8 mouse cellular contexts compared by ENCODE assay signal in the genomic region with DNA sequence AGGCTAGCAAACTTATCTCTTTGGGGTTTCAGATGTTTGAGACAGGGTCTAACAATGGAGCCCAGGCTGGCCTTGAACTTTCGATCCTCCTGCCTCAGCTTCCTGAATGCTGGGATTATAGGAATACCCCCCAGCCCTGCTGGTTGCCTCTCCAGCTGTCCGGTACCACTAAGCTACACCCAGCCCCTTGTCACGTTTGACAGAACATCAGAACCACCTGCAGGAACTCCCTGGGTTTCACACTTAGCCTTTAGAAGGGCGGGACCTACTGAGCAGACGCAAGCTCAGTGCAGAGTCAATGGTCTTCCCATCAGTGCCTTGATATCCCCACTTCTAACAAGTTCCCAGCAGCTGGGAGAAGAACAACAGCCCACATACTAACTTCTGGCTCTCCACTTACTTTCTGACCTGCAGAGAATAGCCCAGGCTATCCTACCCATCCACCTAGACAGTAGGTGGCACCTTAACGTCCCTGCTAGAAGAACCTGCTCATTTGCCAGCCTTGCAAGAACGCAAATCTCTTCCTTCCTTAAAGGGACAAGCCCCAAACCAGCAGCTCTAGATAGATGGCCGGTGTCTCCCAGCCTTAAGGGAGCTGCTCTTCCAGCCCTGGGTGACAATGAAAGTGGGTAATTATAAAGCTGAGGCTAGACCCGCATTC. TPM values are rescaled to one million over a fixed set of nuclear protein-coding genes. Genes with fewer than 3 reads are reported as not detected.
DNase-seq lines count a peak whose midpoint lies in the region; ATAC-seq and TF ChIP-seq lines count a peak whose summit lies in the region.

No protein-coding gene starts in this region.

- H3K4me1 ChIP-seq in heart, embryonic 12.5 days (replicated peaks): peaks cover 32% of the 10 kb centered on the region
- peaks cover 27% of the 10 kb centered on the region for H3K4me1 ChIP-seq in forebrain, embryonic 13.5 days
- H3K4me1 ChIP-seq in liver, embryonic 13.5 days (replicated peaks): peaks cover 31% of the 10 kb centered on the region
- 0 out of 2 replicates have a peak, but pooled peaks cover 5% of the 10 kb centered on the region for H3K4me1 ChIP-seq in stomach, postnatal 0 days (replicated peaks; ENCODE audit: control insufficient read depth, insufficient read depth)

- ATAC-seq in heart, embryonic 12.5 days (ENCODE audit: insufficient number of reproducible peaks, low FRiP score): no peak
- ATAC-seq in forebrain, embryonic 13.5 days: no peak
- ATAC-seq in liver, embryonic 13.5 days (ENCODE audit: low read depth): peak; percentile 6; the same call in 1 of the 2 replicates
- no peak for ATAC-seq in stomach, postnatal 0 days (ENCODE audit: low FRiP score, low TSS enrichment)

- H3K36me3 ChIP-seq in heart, embryonic 12.5 days: no peaks in the 10 kb centered on the region
- H3K36me3 ChIP-seq in forebrain, embryonic 13.5 days (ENCODE audit: poor library complexity, severe bottlenecking): no peaks in the 10 kb centered on the region
- H3K36me3 ChIP-seq in liver, embryonic 13.5 days: no peaks in the 10 kb centered on the region
- no peaks in the 10 kb centered on the region for H3K36me3 ChIP-seq in stomach, postnatal 0 days (ENCODE audit: control insufficient read depth, insufficient read depth, low read length)

- no peak overlapping the region for H3K27ac ChIP-seq in heart, embryonic 12.5 days (ENCODE audit: poor library complexity, severe bottlenecking)
- H3K27ac ChIP-seq in forebrain, embryonic 13.5 days: peak overlapping the region; percentile 55
- H3K27ac ChIP-seq in liver, embryonic 13.5 days: no peak overlapping the region; the same call in 1 of the 2 replicates
- peak overlapping the region; percentile 89 for H3K27ac ChIP-seq in stomach, postnatal 0 days (replicated peaks)

- no peak for TF ChIP-seq EP300 in stomach, postnatal 0 days (optimal IDR thresholded peaks at IDR 0.05)

- no peak overlapping the region for H3K9ac ChIP-seq in heart, embryonic 12.5 days
- H3K9ac ChIP-seq in forebrain, embryonic 13.5 days: peak overlapping the region; percentile 56
- H3K9ac ChIP-seq in liver, embryonic 13.5 days: no peak overlapping the region
- no peak overlapping the region; the same call in 1 of the 2 replicates for H3K9ac ChIP-seq in stomach, postnatal 0 days (ENCODE audit: low read length)

- TF ChIP-seq CTCF in stomach, postnatal 0 days (IDR thresholded peaks at IDR 0.05; ENCODE audit: low read depth): no peak

- DNase-seq in heart, postnatal 10 days: no peak
- DNase-seq in A20 (ENCODE audit: low read depth, low spot score): peak; percentile 93
- DNase-seq in liver, embryonic 13.5 days: no peak
- no peak for DNase-seq in stomach, postnatal 0 days (ENCODE audit: low spot score)
- DNase-seq in ovary, postnatal 14 days (ENCODE audit: low spot score): no peak
- DNase-seq in left cerebral cortex, postnatal 10 days (ENCODE audit: extremely low spot score in 1 of 2, low spot score in 2 of 2): no peak

- H3K27me3 ChIP-seq in heart, embryonic 12.5 days (replicated peaks): no peaks in the 10 kb centered on the region
- H3K27me3 ChIP-seq in forebrain, embryonic 13.5 days: no peaks in the 10 kb centered on the region
- no peaks in the 10 kb centered on the region for H3K27me3 ChIP-seq in liver, embryonic 13.5 days
- no peaks in the 10 kb centered on the region for H3K27me3 ChIP-seq in stomach, postnatal 0 days (ENCODE audit: control insufficient read depth, insufficient read depth, low read length)

- H3K4me2 ChIP-seq in heart, embryonic 12.5 days: peak overlapping the region; percentile 69
- H3K4me2 ChIP-seq in forebrain, embryonic 13.5 days: peak overlapping the region; percentile 63
- peak overlapping the region; percentile 57 for H3K4me2 ChIP-seq in liver, embryonic 13.5 days
- peak overlapping the region; percentile 70 for H3K4me2 ChIP-seq in stomach, postnatal 0 days (replicated peaks; ENCODE audit: low read depth)

- intact Hi-C loops in heart, postnatal 10 days (cut with DNase I): loop anchor here (2.0 to 5.0 kb wide), 2 partner anchors 25 to 521 kb away; a partner anchor contains a TSS
- intact Hi-C loops in left cerebral cortex, postnatal 10 days (cut with DNase I): no loop called here

- H3K9me3 ChIP-seq in heart, embryonic 12.5 days (replicated peaks): peaks cover 3% of the 10 kb centered on the region; the same call in 1 of the 2 replicates
- H3K9me3 ChIP-seq in forebrain, embryonic 13.5 days (replicated peaks): no peaks in the 10 kb centered on the region
- no peaks in the 10 kb centered on the region for H3K9me3 ChIP-seq in liver, embryonic 13.5 days (replicated peaks)
- H3K9me3 ChIP-seq in stomach, postnatal 0 days (ENCODE audit: control insufficient read depth, low read length): no peaks in the 10 kb centered on the region

- WGBS in heart, embryonic 12.5 days: 60% methylated on average over 9 of the region's 9 CpGs
- WGBS in forebrain, embryonic 13.5 days: 65% methylated on average over 9 of the region's 9 CpGs
- WGBS in liver, embryonic 13.5 days (ENCODE audit: insufficient replicate concordance): 60% methylated on average over 9 of the region's 9 CpGs
- WGBS in stomach, postnatal 0 days: 49% methylated on average over 9 of the region's 9 CpGs

- peak overlapping the region; percentile 26 for H3K4me3 ChIP-seq in heart, embryonic 12.5 days
- peak overlapping the region; percentile 30 for H3K4me3 ChIP-seq in forebrain, embryonic 13.5 days
- H3K4me3 ChIP-seq in liver, embryonic 13.5 days (replicated peaks): no peak overlapping the region
- peak overlapping the region; percentile 31; the same call in 1 of the 2 replicates for H3K4me3 ChIP-seq in stomach, postnatal 0 days (ENCODE audit: low read depth, low read length)

RNA-seq across cellular contexts. Expression of a gene that starts 10.9 kb away (rescaled TPM):
- polyA plus RNA-seq in heart, embryonic 12.5 days (2016; fragmentation: Nextera tagmentation; extraction: Ambion mirVana): 0.45 TPM in 1 of 2 replicates, not detected in the other
- total RNA-seq in heart, postnatal 10 days (2021): 1 to 10 TPM; 4.1 to 6.0 TPM
- polyA plus RNA-seq in forebrain, embryonic 13.5 days (2015; fragmentation: Nextera tagmentation; extraction: Ambion mirVana): 3.5 and 10.1 TPM in 2 replicates
- 0.32 and 0.86 TPM in 2 replicates for polyA plus RNA-seq in liver, embryonic 13.5 days (2015; fragmentation: Nextera tagmentation; extraction: Ambion mirVana)
- polyA plus RNA-seq in stomach, postnatal 0 days (2015; fragmentation: Nextera tagmentation; extraction: Ambion mirVana): 0.99 TPM in 1 of 2 replicates, not detected in the other
- total RNA-seq in left cerebral cortex, postnatal 10 days (2021): 10 to 100 TPM in 1 of 2 experiments, 1 to 10 TPM in 1; 6.0 to 18.1 TPM

Comparison
In these comparisons a context has a peak if more than half of its experiments do, and no peak if none do; other contexts are left out.
1. H3K27ac ChIP-seq: peak in forebrain, embryonic 13.5 days (single experiment) and stomach, postnatal 0 days (single experiment); none in heart, embryonic 12.5 days (single experiment) and liver, embryonic 13.5 days (single experiment).
2. Peak in every context shown above with its lines, with median percentiles within 50 percentile points of each other: H3K4me2 ChIP-seq.